Mouse (Mus musculus) heart, adult 11 months (tissue): ENCODE results near the gene Uri1.

Experiments
- DNase-seq: peaks from one replicate; pipeline ENCODE4 v3.0.0; 2022

Uri1 gene

GRCm38 (mm10) chr7:38023451-38023850 lies at the start of gene Uri1:
Gene Uri1 (minus strand): TSS chr7:38023551.
- DNase-seq = no peak

GRCm38 (mm10) chr7:38071065-38071464 lies 47.7 kb upstream of the Uri1 start:
- no peak for DNase-seq

DNA sequence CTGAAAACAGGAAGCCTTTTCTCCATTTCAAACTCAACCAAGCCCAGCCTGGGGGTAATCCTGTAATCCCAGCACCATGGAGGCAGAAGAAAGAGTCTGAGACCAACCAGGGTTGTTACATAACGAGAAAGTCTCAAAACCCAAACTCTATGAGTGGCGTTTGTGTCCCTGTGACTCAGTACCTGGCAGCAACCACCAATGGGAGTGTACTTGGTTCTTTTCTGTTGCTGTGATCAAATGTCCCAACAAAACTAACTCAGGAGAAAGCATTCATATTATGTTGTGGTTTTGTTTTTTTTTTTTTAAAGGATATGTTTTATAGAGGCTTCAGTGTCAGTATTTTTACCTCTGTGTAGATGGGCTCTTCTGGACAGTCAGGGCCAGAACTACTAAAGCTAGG lies 47.3 kb upstream of the Uri1 start:
- DNase-seq = peak; percentile 86

DNA sequence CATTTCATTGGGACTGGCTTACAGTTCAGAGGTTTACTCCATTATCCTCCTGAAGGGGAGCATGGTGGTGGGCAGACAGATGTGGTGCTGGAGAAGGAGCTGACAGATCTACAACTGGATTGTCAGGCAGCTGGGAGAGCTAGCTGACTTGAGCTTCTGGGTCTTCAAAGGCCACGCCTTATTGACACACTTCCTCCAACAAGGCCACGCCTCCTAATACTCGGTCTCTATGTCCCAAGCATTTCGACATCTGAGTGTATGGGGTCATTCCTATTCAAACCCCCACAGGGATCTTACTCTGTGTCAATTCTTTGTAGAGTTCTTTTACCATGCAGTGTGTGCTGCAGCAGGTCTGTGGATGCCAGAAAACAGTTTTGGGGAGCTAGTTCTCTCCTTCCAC lies 41.1 kb upstream of the Uri1 start:
- no peak for DNase-seq

- DNase-seq = peak; percentile 99
Measured at GRCm38 (mm10) chr7:38061060-38061970, 38.0 kb upstream of the Uri1 start.

- no peak for DNase-seq
Measured at GRCm38 (mm10) chr7:38059636-38060330, 36.4 kb upstream of the Uri1 start.

- peak; percentile 89 for DNase-seq
Measured at GRCm38 (mm10) chr7:38059096-38059495, 35.7 kb upstream of the Uri1 start.

- DNase-seq = no peak
Measured at GRCm38 (mm10) chr7:38055996-38056395, 32.6 kb upstream of the Uri1 start.

DNA sequence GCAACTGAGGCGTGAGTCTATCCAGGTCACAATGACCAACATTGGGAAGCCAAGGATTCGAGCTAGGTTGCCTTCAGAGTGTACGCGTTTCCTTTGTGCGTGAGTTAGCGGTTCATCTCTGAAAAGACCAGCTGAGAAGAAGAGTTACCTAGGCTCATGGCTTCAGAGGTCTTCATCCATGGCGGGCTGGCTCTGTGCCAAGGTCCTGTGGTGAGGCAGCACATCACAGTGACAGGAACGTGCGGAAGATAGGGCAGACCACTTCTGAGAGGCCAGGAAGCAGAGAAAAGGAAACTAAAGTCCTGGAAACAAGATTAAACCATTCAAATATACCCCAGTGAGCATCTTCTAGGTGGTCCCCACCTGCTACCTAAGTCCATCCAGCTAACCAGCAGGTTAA lies 30.9 kb upstream of the Uri1 start:
- DNase-seq = no peak

GRCm38 (mm10) chr7:38047229-38047628 lies 23.9 kb upstream of the Uri1 start:
- no peak for DNase-seq

DNA sequence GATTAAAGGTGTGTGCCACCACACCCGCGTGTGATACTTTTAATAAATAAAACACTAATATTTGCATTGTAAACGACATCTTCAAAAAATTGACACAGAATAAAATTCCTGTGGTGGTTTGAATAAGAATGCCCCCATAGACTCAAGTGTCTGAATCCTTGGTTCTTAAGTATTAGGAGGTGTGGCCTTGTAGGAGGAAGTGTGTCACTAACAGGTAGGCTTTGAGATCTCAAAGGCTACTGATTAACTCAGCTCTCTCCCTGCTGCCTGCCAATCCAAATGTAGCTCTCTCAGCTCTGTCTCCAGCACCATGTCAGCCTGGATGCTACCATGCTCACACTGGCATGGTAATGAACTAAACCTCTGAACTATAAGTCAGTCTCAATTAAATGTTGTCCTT lies 17.9 kb upstream of the Uri1 start:
- DNase-seq = no peak

- DNase-seq = no peak
Measured at GRCm38 (mm10) chr7:38037586-38037985, 14.2 kb upstream of the Uri1 start.

GRCm38 (mm10) chr7:38031183-38031582 lies 7.8 kb upstream of the Uri1 start:
- peak; percentile 66 for DNase-seq

DNA sequence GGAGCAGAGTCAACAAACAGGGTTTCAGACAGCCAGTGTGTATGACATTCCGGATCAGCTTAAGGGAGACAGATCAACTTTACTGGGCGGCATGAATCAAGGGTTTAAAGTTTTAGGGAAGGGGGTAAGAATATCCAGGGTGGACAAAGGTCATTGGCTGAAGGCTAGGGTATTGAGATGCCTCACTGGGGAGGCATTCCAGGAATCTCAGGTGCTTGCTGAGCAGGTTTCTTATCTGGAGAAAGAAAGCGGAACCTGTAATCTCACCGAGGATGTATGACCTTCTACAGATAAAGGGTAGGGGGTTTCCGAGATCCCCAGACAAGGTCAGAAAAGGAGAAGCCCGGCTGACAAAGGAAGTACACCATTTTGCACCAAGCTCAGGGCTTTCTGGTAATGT lies 7.3 kb upstream of the Uri1 start:
- peak; percentile 57 for DNase-seq

GRCm38 (mm10) chr7:38029986-38030385 lies 6.6 kb upstream of the Uri1 start:
- no peak for DNase-seq

DNA sequence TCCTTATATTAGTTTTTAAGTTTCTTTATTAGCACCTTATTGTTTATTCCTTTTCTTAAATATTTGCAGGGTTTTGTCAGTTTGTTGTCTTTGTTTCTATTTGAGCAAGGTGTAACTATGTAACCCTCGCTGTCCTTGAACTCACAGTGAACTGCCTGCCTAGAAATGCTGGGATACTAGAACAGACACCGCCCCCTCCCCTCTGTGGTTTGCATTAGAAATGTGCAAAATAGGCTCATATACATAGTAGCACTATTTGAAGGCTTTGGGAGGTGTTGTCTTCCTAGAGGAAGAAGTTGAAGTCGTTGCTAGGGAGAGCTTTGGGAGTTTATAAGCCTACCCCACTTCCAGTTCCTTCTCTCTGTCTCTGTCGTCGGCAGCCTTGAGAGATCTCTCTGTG lies 5.7 kb upstream of the Uri1 start:
- no peak for DNase-seq

DNA sequence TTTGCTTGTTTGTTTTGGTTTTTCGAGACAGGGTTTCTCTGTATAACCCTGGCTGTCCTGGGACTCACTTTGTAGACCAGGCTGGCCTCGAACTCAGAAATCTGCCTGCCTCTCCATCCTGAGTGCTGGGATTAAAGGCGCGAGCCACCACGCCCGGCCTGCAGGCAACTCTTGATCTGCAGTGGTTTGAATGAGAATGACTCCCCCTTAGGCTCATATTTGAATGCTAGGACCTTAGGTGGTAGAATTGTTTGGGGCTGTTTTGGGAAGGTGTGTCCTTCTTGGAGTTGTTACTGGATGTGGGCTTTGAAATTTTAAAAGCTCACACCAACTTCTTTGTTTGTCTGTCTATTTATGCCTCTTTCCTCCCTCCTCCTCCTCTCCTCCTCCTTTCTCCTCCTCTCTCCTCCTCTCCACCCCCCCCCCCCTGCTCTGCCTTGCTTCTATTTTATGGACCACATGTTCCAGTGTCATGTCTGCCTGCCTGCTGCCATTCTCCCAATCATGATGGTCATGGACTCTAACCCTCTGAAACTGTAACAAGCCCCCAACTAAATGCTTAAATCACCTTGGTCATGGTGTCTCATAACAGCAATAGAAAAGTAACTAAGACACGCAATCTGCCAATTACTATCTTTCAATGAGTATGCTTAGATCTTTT lies 4.7 kb upstream of the Uri1 start:
- peak; percentile 64 for DNase-seq

DNA sequence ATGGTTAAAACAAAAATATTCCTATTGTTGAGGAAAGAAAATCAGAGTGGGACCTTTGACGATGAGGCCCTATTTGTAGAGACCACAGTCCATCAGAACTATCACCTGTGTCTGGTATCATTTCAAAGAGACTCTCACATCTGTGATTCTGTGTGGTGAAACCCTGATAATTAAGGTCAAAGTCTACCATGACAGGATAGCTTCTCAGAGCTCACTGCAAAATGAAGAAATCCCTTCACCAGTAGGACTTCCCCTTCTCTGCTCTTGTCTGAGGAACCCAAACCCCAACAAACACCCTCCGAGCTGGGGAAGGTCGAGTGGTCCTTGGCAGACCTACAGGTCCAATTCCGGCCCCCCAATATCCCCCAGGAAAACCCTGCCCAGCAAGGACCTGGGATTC lies 1.5 kb upstream of the Uri1 start:
- peak; percentile 68 for DNase-seq

- DNase-seq = no peak
Measured at GRCm38 (mm10) chr7:38019770-38020169, 3.6 kb downstream of the Uri1 start.

GRCm38 (mm10) chr7:38019369-38019749 lies 4.0 kb downstream of the Uri1 start:
- peak; percentile 99 for DNase-seq

GRCm38 (mm10) chr7:38018416-38019368 lies 4.7 kb downstream of the Uri1 start:
- DNase-seq = peak; percentile 97

DNA sequence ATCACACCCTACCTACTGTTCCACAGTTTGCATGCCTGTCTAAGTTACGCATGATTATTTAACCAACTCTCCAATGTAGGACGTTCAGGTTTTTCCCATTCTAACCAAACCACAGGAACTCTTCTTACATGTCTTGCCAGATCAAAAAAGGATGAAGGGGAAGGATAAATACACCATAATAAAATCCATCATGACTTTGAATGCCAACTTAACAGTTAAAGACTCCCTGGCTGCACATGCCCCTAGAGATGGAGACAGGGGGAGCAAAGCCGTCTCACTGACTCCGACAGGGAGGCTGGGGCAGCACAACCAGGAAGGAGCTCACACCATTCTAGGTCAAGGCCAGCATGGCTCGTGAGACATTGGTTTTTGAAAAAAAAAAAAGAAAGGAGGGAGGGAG lies 8.0 kb downstream of the Uri1 start:
- no peak for DNase-seq

DNA sequence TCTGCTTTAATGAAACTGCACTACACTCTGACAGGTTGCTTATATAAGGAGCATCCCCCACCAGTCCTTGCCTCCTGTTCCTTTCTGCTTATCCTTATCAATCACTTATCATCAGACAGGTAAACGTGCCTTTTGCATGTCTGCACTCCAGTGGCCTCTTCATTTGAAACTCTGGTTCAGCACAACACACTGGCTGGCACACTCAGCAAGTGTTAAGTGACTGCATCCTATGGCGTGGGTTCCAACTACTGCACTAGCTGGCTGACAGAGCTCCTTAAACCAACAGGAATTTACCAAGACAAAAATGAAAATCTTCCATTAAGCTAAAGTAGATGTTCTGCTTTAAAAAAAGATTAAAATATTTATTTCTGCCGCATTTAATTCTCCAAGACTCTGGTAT lies 9.4 kb downstream of the Uri1 start:
- DNase-seq = no peak
